ENCODE assay signal across 11 mouse cellular contexts in genomic region chr6:28142332-28142731, GRCm38 (mm10). TPM values are rescaled to one million over a fixed set of nuclear protein-coding genes. Genes with fewer than 3 reads are reported as not detected.
DNase-seq lines count a peak whose midpoint lies in the region; ATAC-seq and TF ChIP-seq lines count a peak whose summit lies in the region.
"Had no signal": no experiment of that assay in that cellular context is flagged by ENCODE, and none has a peak within 500 bp of the region (broad histone marks: within the 10 kb centered on the region; RNA-seq: fewer than 3 reads in every experiment).

No protein-coding gene starts in this region.

- peaks cover 3% of the 10 kb centered on the region; the same call in 1 of the 2 replicates for H3K27me3 ChIP-seq in lung, embryonic 15.5 days
- H3K27me3 ChIP-seq in lung, postnatal 0 days (replicated peaks; ENCODE audit: insufficient read depth, low read length), result no peaks in the 10 kb centered on the region
- H3K27me3 ChIP-seq in forebrain, postnatal 0 days (ENCODE audit: insufficient read depth, low read length), result no peaks in the 10 kb centered on the region; the same call in 1 of the 2 replicates
- H3K27me3 ChIP-seq in stomach, postnatal 0 days (ENCODE audit: control insufficient read depth, insufficient read depth, low read length), result no peaks in the 10 kb centered on the region
- H3K27me3 ChIP-seq: embryonic facial prominence, embryonic 15.5 days had no signal

- 22% methylated on average over 2 of the region's 2 CpGs for WGBS in lung, embryonic 15.5 days
- WGBS in lung, postnatal 0 days, result 7% methylated on average over 2 of the region's 2 CpGs
- WGBS in forebrain, postnatal 0 days, result 11% methylated on average over 2 of the region's 2 CpGs
- 15% methylated on average over 2 of the region's 2 CpGs for WGBS in stomach, postnatal 0 days

- TF ChIP-seq CTCF in lung, postnatal 0 days (IDR thresholded peaks at IDR 0.05), result no peak
- TF ChIP-seq CTCF in forebrain, postnatal 0 days (IDR thresholded peaks at IDR 0.05; ENCODE audit: low read depth), result peak; percentile 38
- TF ChIP-seq CTCF in stomach, postnatal 0 days (IDR thresholded peaks at IDR 0.05; ENCODE audit: low read depth), result 0 out of 2 replicates have a peak, but pooled peaks have one; percentile 11

- no peak for TF ChIP-seq EP300 in lung, postnatal 0 days (IDR thresholded peaks at IDR 0.05)
- TF ChIP-seq EP300 in stomach, postnatal 0 days (optimal IDR thresholded peaks at IDR 0.05), result no peak

- ATAC-seq in cerebellum, adult (ENCODE audit: insufficient number of reproducible peaks, low FRiP score, low TSS enrichment), result 0 out of 2 replicates have a peak, but pooled peaks have one; percentile 61
- ATAC-seq in lung, embryonic 15.5 days (ENCODE audit: borderline replicate concordance, extremely low read depth, low FRiP score, low TSS enrichment), result peak; percentile 42; the same call in 1 of the 2 replicates
- ATAC-seq in lung, postnatal 0 days, result no peak
- ATAC-seq in forebrain, postnatal 0 days, result peak; percentile 88
- ATAC-seq in stomach, postnatal 0 days (ENCODE audit: low FRiP score, low TSS enrichment), result no peak

- H3K36me3 ChIP-seq in lung, embryonic 15.5 days, result no peaks in the 10 kb centered on the region
- no peaks in the 10 kb centered on the region for H3K36me3 ChIP-seq in lung, postnatal 0 days (ENCODE audit: insufficient read depth, low read length)
- no peaks in the 10 kb centered on the region for H3K36me3 ChIP-seq in forebrain, postnatal 0 days (ENCODE audit: insufficient read depth)
- no peaks in the 10 kb centered on the region for H3K36me3 ChIP-seq in stomach, postnatal 0 days (ENCODE audit: control insufficient read depth, insufficient read depth, low read length)
- H3K36me3 ChIP-seq: embryonic facial prominence, embryonic 15.5 days had no signal

- DNase-seq in cerebellum, postnatal 25 days, result no peak
- DNase-seq in lung, postnatal 0 days (ENCODE audit: low spot score), result no peak
- peak; percentile 34 for DNase-seq in forebrain, postnatal 0 days
- no peak for DNase-seq in stomach, postnatal 0 days (ENCODE audit: low spot score)
- no peak for DNase-seq in spleen, postnatal 36 days (ENCODE audit: low spot score in 2 of 2)
- no peak for DNase-seq in thymus, postnatal 36 days

- H3K4me1 ChIP-seq in lung, embryonic 15.5 days, result no peaks in the 10 kb centered on the region
- H3K4me1 ChIP-seq in lung, postnatal 0 days (ENCODE audit: insufficient read depth, low read depth, low read length), result no peaks in the 10 kb centered on the region
- no peaks in the 10 kb centered on the region for H3K4me1 ChIP-seq in forebrain, postnatal 0 days (ENCODE audit: insufficient read depth)
- no peaks in the 10 kb centered on the region for H3K4me1 ChIP-seq in stomach, postnatal 0 days (replicated peaks; ENCODE audit: control insufficient read depth, insufficient read depth)
- H3K4me1 ChIP-seq: embryonic facial prominence, embryonic 15.5 days had no signal

- H3K9ac ChIP-seq in lung, embryonic 15.5 days, result no peak overlapping the region
- H3K9ac ChIP-seq in lung, postnatal 0 days (replicated peaks; ENCODE audit: low read depth), result no peak overlapping the region
- H3K9ac ChIP-seq in forebrain, postnatal 0 days, result no peak overlapping the region
- no peak overlapping the region for H3K9ac ChIP-seq in stomach, postnatal 0 days (ENCODE audit: low read length)
- H3K9ac ChIP-seq: embryonic facial prominence, embryonic 15.5 days had no signal

- H3K4me2 ChIP-seq in lung, embryonic 15.5 days, result no peak overlapping the region
- no peak overlapping the region for H3K4me2 ChIP-seq in lung, postnatal 0 days (replicated peaks; ENCODE audit: low read depth, low read length)
- H3K4me2 ChIP-seq in forebrain, postnatal 0 days (ENCODE audit: low read depth), result no peak overlapping the region
- H3K4me2 ChIP-seq in stomach, postnatal 0 days (replicated peaks; ENCODE audit: low read depth), result no peak overlapping the region
- H3K4me2 ChIP-seq: embryonic facial prominence, embryonic 15.5 days had no signal

- no peak overlapping the region for H3K4me3 ChIP-seq in lung, embryonic 15.5 days
- H3K4me3 ChIP-seq in lung, postnatal 0 days (ENCODE audit: low read depth, low read length), result no peak overlapping the region
- no peak overlapping the region for H3K4me3 ChIP-seq in forebrain, postnatal 0 days (ENCODE audit: low read depth, low read length)
- H3K4me3 ChIP-seq in stomach, postnatal 0 days (ENCODE audit: low read depth, low read length), result no peak overlapping the region
- H3K4me3 ChIP-seq: embryonic facial prominence, embryonic 15.5 days had no signal

- no peaks in the 10 kb centered on the region for H3K9me3 ChIP-seq in lung, embryonic 15.5 days
- no peaks in the 10 kb centered on the region for H3K9me3 ChIP-seq in lung, postnatal 0 days (ENCODE audit: low read length)
- H3K9me3 ChIP-seq in forebrain, postnatal 0 days (ENCODE audit: low read length), result no peaks in the 10 kb centered on the region
- H3K9me3 ChIP-seq in stomach, postnatal 0 days (ENCODE audit: control insufficient read depth, low read length), result no peaks in the 10 kb centered on the region
- H3K9me3 ChIP-seq: embryonic facial prominence, embryonic 15.5 days had no signal

- no peak overlapping the region for H3K27ac ChIP-seq in lung, embryonic 15.5 days
- no peak overlapping the region for H3K27ac ChIP-seq in lung, postnatal 0 days (ENCODE audit: low read length)
- no peak overlapping the region for H3K27ac ChIP-seq in forebrain, postnatal 0 days (ENCODE audit: low read depth, low read length)
- no peak overlapping the region for H3K27ac ChIP-seq in stomach, postnatal 0 days (replicated peaks)
- H3K27ac ChIP-seq: embryonic facial prominence, embryonic 15.5 days had no signal

RNA-seq across cellular contexts. Expression of gene Grm8, which starts 7.4 kb away (rescaled TPM):
- not detected in 2 replicates for polyA plus RNA-seq in lung, embryonic 15.5 days (2015; fragmentation: Nextera tagmentation; extraction: Ambion mirVana)
- polyA plus RNA-seq in lung, postnatal 0 days (2015; fragmentation: Nextera tagmentation; extraction: Ambion mirVana), result not detected in 2 replicates
- 9.8 and 11.4 TPM in 2 replicates for total RNA-seq in forebrain, postnatal 0 days (2014; rRNA removed)
- polyA plus RNA-seq in forebrain, postnatal 0 days (2015; fragmentation: Nextera tagmentation; extraction: Ambion mirVana), result 3.5 and 8.0 TPM in 2 replicates
- 0.15 and 0.22 TPM in 2 replicates for polyA plus RNA-seq in stomach, postnatal 0 days (2015; fragmentation: Nextera tagmentation; extraction: Ambion mirVana)
- total RNA-seq: granulocyte monocyte progenitor cell, adult 5-6 weeks had no signal
- polyA plus RNA-seq: liver, adult 2 months had no signal

Comparison
In these comparisons a context has a peak if more than half of its experiments do, and no peak if none do; other contexts are left out.
1. ATAC-seq: peak in cerebellum, adult (single experiment), lung, embryonic 15.5 days (single experiment) and forebrain, postnatal 0 days (single experiment); none in lung, postnatal 0 days (single experiment) and stomach, postnatal 0 days (single experiment).